Mouse (Mus musculus): ENCODE measurements around the gene Oas3. TPM values are rescaled to one million over a fixed set of nuclear protein-coding genes. Genes with fewer than 3 reads are reported as not detected.

Gene Oas3
- 5.3 and 7.7 TPM in 2 replicates for polyA plus RNA-seq (2015; fragmentation: Nextera tagmentation; extraction: Ambion mirVana)

DNA sequence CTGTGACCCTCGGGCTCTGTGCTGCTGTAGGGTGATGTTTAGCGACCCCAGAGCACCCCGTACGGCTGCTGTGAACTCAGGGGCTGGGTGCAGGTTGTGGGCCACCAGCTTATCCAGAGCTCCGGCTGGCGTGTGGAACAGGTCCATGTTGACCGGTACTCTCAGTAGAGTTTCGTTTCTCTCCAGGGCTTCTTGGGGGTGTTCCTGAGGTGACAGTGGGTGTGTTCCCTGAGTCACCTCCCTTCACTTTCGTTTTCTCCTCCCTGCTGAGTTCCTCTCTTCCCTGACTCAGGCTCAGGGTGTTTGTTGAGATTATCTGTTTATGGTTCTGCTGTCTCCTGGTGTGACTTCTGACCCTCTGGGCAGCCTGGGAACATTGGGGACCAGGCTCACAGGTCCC is at the start of gene Oas3:
TSS of gene Oas3 (minus strand) at position 184 of the 400 bp plus-strand sequence.

GRCm38 (mm10) chr5:120811951-120812819 is 34.7 kb upstream of the Oas3 start, which contains the start of gene Oas1c:
Gene Oas1c, minus strand, starts transcription at chr5:120812514.

GRCm38 (mm10) chr5:120795480-120796034 is 18.1 kb upstream of the Oas3 start, which contains the start of gene Oas1e:
Gene Oas1e, minus strand, starts transcription at chr5:120795530.

GRCm38 (mm10) chr5:120749688-120750087 is 27.8 kb downstream of the Oas3 start, which contains the start of gene Oas2:
Gene Oas2, minus strand, starts transcription at chr5:120749853.

GRCm38 (mm10) chr5:120711827-120712226 is 65.6 kb downstream of the Oas3 start, which contains the start of gene Dtx1:
Gene Dtx1, minus strand, starts transcription at chr5:120711927.

Other genes with a start within 250 kb of the Oas3 start
- 31.7 and 32.0 TPM in 2 replicates for gene Tpcn1, start 189.0 kb downstream of the Oas3 start, polyA plus RNA-seq (2015; fragmentation: Nextera tagmentation; extraction: Ambion mirVana)
- 1.6 and 2.4 TPM in 2 replicates for gene Iqcd, start 188.6 kb downstream of the Oas3 start, polyA plus RNA-seq (2015; fragmentation: Nextera tagmentation; extraction: Ambion mirVana)
- gene Rita1, start 165.1 kb downstream of the Oas3 start, polyA plus RNA-seq (2015; fragmentation: Nextera tagmentation; extraction: Ambion mirVana): 5.8 and 6.9 TPM in 2 replicates
- 19.8 and 21.7 TPM in 2 replicates for gene Ddx54, start 164.9 kb downstream of the Oas3 start, polyA plus RNA-seq (2015; fragmentation: Nextera tagmentation; extraction: Ambion mirVana)
- not detected in 2 replicates for gene Cfap73, start 143.4 kb downstream of the Oas3 start, polyA plus RNA-seq (2015; fragmentation: Nextera tagmentation; extraction: Ambion mirVana)
- gene Rasal1, start 128.8 kb downstream of the Oas3 start, polyA plus RNA-seq (2015; fragmentation: Nextera tagmentation; extraction: Ambion mirVana): 0.11 and 0.61 TPM in 2 replicates
- 0.40 and 0.51 TPM in 2 replicates for gene Dtx1, start 65.7 kb downstream of the Oas3 start, polyA plus RNA-seq (2015; fragmentation: Nextera tagmentation; extraction: Ambion mirVana)
- gene Oas2, start 27.8 kb downstream of the Oas3 start, polyA plus RNA-seq (2015; fragmentation: Nextera tagmentation; extraction: Ambion mirVana): 1.9 and 3.9 TPM in 2 replicates
- gene Oas1e, start 17.9 kb upstream of the Oas3 start, polyA plus RNA-seq (2015; fragmentation: Nextera tagmentation; extraction: Ambion mirVana): 0.22 and 0.49 TPM in 2 replicates
- 1.3 and 1.6 TPM in 2 replicates for gene Oas1c, start 34.9 kb upstream of the Oas3 start, polyA plus RNA-seq (2015; fragmentation: Nextera tagmentation; extraction: Ambion mirVana)
- gene Oas1f, start 69.7 kb upstream of the Oas3 start, polyA plus RNA-seq (2015; fragmentation: Nextera tagmentation; extraction: Ambion mirVana): not detected in 2 replicates
- not detected in 2 replicates for gene Oas1h, start 83.8 kb upstream of the Oas3 start, polyA plus RNA-seq (2015; fragmentation: Nextera tagmentation; extraction: Ambion mirVana)
- 1.3 and 1.5 TPM in 2 replicates for gene Oas1g, start 110.0 kb upstream of the Oas3 start, polyA plus RNA-seq (2015; fragmentation: Nextera tagmentation; extraction: Ambion mirVana)
- 8.6 and 10.3 TPM in 2 replicates for gene Oas1a, start 129.9 kb upstream of the Oas3 start, polyA plus RNA-seq (2015; fragmentation: Nextera tagmentation; extraction: Ambion mirVana)
- gene Oas1d, start 136.9 kb upstream of the Oas3 start, polyA plus RNA-seq (2015; fragmentation: Nextera tagmentation; extraction: Ambion mirVana): not detected in 2 replicates
- gene Rph3a, start 232.4 kb upstream of the Oas3 start, polyA plus RNA-seq (2015; fragmentation: Nextera tagmentation; extraction: Ambion mirVana): 0.02 TPM in 1 of 2 replicates, not detected in the other